Mouse (Mus musculus): ENCODE data around the gene Susd6.

Gene Susd6

DNA sequence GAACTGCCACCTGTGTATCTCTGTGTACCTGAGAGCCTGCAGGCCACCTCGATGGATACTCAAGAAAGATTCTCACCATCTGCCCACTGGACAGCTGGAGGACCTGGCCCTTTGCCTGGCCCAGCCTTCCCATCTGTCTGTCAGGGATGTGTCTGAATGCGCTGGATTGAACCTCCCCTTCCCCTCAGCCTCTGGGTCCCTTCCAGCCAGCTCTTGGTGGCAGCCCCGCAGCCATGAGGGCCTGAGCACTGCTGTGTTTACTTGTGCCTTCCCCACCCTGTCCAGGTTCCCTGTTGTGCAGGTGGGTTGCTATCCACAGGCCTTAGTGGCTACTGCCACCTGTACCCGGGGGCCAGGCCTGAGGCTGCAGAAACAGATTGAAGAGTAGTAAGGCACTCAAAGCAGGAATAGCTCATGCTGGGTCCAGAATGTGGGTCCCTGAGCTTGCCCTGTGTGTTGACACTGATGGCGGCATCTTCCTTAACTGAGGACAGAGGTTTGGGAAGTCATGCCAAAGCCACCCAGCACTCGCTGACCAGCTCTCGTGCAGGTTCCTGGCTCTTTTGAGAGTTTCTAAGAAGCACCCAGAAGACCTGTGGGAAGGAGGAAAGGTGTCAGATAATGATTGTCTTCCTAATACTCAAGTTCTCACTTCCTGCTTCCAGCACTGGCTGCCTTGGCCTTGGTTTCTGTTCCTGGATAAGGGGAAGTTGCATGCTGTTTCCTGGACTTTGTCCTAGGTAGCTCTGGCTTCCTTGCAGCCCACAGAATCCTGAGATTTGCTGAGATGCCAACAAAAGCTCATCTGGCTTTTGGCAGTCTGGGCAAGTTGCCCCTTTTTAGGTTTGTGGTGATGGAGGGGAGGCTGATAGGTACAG is 87.1 kb downstream of the Susd6 start:
- DNase-seq (ENCODE audit: low spot score in 2 of 2) = no peak

DNA sequence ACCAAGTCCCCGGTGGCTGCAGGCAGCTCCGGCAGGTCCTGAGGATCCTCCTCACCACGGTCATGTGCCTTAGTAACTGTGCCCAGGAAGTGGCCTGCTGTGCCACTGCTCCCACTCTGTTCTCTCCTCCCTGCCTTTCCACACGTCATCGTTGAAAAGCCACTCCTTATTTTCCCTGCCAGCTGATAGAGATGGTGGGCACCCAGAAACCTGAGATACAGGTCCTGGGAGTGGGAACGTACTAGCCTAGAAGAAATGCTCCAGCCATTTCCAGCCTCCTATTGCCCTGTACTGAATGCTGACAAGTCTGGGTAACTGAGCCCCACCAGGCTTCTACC is 87.8 kb downstream of the Susd6 start:
- no peak for DNase-seq (ENCODE audit: low spot score in 2 of 2)

DNA sequence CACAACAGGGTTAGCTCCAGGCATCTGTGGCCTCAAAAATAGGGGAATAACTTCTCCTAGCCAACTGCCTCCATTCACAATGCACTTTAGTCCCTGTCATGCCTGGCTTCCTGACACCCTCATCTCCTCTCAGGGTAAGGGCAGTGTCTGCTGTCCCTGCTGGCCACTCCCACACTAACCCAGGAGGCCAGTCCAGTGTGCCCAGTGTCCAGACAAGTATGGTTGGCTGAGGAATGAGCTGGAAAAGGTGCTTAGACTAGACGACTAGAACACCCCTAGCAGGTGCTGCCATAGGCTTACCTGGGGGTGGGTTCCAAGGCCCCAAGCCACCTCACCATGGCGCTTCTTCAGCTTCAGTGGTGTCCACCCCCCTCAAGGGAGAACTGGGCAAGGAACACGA is 88.3 kb downstream of the Susd6 start:
- DNase-seq (ENCODE audit: low spot score in 2 of 2) = peak in 1 of 2 experiments; percentile 34

DNA sequence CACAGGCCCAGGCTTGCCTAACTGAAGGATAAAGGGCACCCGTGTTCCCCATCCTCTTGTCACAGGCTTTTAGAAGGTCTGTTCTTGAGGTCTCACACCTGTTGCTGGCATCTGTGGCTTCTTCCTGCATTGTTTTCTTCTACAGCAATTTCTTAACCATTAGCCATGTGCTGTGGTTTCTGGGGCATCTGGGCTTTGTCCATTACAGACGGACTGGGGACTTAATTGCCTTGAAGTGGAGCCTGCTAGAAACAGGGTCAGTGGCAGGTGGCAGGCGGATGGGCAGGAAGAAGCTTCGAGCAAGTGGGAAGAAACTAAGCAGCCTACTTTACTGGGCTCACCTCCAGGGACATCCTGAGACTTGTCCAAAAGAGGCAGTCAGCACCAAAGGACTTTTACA is 89.0 kb downstream of the Susd6 start:
- DNase-seq (ENCODE audit: low spot score in 2 of 2) = no peak

DNA sequence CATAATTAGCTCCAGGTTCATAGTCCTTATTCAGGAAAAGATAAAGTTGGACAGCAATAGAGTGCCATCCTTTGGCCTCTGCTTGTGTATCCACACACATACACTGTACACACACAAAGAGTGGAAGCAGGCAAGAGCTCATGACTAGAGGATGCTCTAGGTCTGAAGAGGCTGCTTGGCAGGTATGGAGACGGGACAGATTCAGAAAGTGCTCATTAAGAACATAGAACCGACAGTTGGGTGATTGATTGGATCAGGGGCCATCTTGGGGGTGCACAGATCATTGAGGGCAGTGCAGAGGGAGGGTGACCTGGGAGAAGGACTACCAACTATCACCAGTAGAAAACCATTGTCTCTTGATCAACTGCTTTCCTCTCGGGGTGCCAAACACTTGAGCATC is 90.8 kb downstream of the Susd6 start:
- DNase-seq (ENCODE audit: low spot score in 2 of 2) = no peak

DNA sequence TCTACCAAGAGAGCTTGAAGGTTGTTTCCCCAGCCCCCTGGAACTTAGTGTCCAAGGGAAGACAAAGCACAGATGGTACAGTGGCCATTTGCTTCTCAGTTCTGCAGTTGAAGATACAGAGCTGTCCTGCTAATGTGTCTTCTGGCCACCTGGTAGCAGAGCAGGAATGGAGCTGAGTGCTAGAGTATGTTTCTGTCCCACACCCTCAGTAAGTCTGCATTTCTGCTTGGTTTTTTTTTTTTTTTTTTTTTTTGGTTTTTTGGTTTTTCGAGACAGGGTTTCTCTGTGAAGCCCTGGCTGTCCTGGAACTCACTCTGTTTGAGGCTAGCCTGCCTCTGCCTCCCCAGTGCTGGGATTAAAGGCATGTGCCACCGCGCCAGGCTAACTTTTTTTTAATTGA is 93.0 kb downstream of the Susd6 start:
- DNase-seq (ENCODE audit: low spot score in 2 of 2) = no peak

DNA sequence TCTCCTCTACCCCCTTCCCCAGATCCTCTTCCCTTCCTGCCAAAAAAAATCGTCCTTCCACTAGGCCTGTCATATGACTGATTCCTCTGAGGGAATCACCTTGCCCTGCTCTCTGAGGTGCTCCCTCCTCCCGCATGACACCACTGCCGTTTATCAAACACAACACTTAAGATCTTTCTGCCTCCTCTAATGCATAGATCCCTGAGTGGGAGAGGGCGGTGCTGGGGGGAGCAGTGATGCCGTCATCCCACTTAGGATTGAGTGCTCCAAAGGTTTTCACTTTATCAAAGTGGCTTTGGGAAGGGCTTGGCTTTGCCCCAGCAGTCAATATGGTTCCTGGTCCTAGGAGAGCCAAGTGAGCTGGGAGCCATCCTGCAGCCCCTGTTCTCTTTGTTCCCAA is 93.6 kb downstream of the Susd6 start:
- DNase-seq (ENCODE audit: low spot score in 2 of 2) = peak in 1 of 2 experiments; percentile 19

DNA sequence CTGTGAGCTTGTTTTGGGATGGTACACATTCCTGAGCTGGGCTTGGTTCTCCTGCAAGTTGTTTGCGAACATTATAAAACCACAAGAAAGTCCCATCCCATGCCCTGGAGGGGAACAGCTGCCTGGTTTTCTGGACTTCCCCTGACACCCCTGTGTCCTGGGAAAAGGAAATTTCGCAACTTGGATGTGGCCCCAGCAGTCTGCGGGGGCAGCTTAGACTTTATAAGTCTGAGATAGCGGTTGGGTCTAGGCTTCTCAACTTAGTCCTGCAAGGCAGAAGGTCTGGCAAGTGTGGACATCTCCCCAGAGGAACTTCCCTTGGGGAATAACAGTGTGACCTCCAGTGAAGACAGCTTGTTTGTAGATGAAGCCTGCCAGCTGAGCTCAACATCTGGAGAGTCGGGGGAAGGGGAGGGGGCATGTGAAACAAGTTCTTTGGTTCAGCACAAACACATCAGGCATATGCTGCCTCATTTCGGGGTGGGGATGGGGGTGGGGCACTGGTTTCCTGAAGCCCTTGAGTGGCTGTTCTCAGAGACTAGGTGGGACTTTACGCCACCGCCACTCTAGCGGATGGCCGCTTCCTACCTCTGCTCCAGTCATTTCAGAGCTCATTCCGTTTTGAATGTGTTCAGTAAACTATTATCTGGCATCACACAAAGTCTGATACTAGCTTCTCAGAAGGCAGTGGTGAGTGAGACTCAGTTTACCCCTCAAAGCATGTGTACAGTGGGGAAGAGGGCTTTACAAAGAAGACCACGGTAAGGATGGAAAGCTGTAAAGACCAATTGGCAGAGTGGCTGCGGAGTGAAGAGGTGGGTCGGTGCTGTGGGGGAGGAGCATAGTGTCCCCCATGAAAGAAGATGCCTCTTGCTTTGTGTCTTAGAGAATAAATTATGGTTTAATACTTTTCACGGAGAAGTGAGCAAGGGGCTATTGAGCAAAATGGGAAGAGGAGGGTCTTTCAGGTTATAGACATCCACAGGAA is 95.3 kb downstream of the Susd6 start:
- DNase-seq (ENCODE audit: low spot score in 2 of 2) = peak; percentile 93 to 94

DNA sequence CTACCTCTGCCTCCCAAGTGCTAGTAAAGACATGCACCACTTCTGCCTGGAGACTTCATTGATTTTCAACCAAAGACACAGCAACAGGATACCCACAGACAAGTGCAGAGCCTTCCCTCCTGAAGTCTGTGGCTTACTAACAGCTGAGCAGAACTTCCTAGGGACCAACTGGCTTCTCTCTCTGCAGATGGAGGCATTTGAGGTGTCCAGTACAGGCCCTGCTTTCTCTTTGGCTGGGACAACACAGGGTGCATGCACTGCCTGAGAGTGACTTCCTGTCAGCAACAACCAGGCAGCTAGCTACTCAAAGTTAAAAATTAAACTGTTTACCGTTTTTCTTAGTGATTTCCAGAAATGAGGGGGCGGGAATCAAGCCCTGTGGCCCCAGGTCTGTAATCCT is 96.7 kb downstream of the Susd6 start:
- no peak for DNase-seq (ENCODE audit: low spot score in 2 of 2)

DNA sequence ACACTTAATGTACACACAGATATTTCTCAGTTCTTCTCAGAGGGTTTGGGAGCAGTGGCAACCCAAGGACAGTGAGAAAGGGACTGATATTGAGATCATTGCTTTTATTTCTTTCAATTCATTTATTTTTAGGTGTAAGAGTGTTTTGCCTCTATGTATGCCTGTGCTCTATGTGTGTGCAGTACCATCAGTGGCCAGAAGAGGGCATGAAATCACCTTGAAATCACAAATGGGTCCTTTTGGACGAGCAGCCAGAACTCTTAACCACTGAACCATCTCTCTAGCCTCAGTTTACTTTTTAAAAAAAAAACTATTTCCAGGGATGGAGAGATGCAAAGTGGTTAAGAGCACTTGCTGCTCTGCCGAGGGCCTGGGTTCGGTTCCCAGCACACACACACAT is 99.0 kb downstream of the Susd6 start:
- DNase-seq (ENCODE audit: low spot score in 2 of 2) = no peak

DNA sequence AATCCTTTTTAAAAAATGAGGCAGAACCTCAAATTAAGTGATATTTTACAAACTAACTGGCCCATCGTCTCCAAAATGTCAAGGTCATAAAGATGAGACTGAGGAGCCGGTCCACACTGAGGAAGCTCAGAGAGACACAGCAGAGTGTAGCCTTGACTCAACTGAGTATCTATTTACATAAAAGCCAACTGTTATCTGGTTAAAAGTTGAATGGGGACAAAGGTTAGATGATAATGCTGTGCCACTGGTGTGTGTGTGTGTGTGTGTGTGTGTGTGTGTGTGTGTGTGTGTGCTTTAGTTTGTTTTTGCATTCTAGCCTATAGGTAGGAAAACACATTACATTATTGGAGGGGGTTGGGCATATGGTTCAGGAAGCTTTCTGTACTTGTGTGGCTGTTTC is 100.8 kb downstream of the Susd6 start:
- DNase-seq (ENCODE audit: low spot score in 2 of 2) = no peak

DNA sequence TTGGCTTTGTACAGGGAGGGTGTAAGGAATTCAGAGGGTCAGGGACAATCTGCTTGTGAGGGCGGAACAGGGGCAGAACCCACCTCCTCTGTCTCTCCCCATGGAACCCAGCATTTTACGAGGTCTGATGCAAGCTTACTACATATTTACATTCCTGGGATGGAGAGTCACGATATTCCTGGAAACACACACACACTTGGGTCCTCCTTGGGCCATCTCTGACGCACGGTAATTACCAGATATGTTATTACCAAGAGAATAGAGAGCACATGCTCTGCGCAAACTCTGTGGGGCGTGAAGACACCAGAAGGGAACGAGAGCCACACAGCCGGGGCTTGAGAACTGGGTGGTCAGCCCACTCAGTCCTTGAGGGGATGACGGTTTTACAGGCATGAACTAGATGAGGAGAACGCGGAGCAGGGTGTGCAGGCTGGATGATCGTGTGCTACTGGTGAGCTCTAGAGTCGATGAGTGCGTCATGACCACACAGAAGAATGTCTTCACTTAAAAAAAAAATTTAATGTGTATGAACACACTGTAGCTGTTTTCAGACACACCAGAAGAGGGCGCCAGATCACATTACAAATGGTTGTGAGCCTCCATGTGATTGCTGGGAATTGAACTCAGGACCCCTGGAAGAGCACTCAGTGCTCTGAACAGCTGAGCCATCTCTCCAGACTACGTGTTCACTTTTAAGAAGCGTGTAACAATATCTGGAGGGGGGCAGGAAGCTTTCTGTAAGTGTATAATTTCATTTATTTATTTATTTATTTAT is 103.6 kb downstream of the Susd6 start:
- no peak for DNase-seq (ENCODE audit: low spot score in 2 of 2)

DNA sequence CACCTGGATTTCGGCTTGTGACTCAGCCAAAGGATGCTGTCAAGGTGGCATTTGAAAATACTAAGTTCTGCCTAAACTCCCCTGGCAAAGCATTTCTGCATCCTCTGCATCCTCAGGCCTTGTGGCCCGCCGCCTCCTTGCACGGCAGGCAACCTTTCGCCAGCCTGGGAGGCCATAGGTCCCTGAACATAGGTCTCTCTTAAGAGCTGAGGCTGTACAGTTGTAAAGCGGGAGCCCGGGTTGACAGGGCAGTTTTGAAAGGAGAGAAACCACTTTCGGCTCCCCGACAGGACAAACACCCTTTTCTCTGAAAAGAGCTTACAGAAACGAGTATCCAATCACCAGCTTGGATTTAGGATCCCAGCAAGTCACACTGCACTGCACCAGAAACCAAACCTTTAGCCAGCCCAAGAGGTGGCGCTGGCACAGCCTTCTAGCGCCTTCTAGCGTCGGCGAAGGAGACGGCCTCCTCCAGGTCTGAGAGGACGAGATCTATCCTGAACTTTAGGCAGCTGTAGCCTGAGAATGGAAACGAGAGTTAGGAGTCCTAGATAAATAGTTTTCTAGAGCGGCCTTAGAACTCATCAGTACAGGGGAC is 104.8 kb downstream of the Susd6 start:
- peak; percentile 52 to 62 for DNase-seq (ENCODE audit: low spot score in 2 of 2)

DNA sequence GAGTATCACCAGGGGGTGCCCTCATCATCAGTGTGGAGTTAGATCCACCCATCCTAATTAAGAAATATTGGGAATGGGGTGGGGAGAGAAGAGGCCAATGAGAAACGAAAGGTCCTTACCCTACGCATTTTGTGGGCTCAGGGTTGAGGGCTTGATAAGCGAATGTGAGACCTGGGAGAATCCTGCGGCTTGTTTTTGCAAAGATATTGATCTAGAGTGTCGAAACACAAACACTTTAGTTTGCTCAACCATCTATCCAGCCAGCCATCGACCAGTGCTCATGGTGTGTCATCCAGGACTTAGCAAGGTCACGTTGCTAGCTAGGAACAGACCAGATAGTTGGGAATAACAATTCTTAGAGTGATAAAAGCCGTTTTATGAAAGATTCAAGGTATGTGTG is 119.3 kb downstream of the Susd6 start:
- DNase-seq (ENCODE audit: low spot score in 2 of 2) = no peak

DNA sequence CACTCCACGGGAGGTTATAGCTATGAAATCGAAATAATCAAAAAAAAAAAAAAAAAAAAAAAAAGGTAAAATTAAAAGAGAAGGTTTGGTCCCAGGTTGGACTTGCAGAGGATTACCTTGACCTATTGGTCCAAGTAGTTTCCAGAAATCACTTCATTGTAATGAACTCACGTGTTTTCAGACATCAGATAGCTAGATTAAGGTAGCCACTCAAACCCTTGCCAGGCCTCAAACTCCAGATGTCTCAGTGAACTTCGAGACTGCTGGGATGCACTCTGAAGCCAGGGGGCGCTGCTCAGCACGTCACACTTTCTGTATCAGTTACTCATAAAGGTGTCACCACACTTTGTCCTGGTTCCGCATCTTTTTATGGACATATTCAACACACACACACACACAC is 127.5 kb downstream of the Susd6 start:
- DNase-seq (ENCODE audit: low spot score in 2 of 2) = no peak

DNA sequence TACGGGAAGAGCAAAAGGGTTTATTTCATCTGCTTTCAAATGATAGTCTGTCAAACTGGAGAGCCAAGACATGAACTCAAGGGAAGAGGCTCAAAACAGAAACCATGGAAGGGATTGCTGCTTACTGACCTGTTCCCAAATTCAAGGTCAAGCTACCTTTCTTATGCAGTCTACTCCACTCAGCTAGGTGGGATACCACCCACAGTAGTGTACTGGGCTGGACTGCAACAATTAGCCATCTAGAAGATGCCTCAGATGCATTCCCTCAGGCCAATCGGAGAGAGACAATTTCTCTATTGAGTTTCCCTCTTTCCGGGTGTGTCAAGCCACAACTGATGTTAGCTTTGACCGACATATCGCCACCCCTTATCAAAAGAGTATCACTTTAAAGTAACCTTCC is 131.0 kb downstream of the Susd6 start:
- no peak for DNase-seq (ENCODE audit: low spot score in 2 of 2)

DNA sequence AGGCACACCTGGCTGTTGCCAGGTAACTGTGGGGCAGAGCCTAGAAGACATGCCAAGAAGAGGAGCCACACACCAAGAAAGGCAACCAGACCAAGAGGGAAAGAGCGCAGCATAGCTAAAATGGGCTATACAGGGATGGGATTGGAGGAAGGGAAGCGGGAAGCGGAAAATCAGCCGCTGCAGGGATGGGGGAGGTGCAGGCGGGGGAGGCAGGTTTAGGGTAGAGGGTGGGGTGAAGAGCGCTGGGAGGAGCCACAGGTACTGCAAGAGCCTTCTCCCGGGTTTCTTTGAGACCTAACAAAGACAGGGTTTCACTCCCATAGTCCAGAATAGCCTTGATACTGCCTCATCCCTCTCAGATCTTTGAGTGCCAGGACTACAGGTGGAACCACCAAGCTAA is 132.6 kb downstream of the Susd6 start:
- no peak for DNase-seq (ENCODE audit: low spot score in 2 of 2)

DNA sequence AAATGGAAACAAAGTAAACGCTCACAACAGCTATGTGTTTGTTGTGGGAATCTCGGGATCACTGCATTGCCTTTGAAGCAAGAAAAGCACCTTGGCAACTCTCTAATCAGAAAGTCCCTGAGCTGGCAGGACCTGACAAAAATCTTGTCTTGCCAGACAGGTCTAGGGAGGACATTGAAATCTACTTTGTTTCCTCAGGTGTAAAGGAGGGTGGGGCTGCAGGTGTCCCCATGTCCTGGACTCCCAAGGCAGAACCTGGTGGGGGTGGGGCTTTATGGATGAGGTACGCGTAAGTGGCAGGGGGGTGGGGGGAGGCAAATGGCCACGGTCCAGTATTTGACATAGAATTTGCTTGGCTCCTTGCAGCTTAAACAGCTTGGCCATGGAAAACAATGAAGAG is 133.3 kb downstream of the Susd6 start:
- DNase-seq (ENCODE audit: low spot score in 2 of 2) = no peak

DNA sequence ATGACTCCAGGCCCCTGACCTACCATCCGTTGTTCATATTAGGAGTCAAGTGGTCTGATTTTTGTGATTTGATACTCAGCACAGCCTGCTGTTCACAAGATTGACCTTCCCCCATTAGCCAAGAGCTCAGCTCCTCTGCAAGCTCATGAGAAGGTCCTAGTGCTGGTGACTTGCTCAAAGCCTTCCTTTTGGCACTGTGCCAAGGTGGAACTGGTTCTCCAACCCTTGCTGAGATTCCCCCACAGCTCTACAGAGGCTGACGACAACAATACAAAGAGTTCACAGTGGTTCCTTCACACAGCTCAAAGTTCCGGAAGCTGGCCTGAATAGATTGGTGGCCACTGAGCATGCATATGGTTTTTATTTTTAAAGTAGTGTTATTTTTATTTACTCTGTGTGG is 133.9 kb downstream of the Susd6 start:
- no peak for DNase-seq (ENCODE audit: low spot score in 2 of 2)

DNA sequence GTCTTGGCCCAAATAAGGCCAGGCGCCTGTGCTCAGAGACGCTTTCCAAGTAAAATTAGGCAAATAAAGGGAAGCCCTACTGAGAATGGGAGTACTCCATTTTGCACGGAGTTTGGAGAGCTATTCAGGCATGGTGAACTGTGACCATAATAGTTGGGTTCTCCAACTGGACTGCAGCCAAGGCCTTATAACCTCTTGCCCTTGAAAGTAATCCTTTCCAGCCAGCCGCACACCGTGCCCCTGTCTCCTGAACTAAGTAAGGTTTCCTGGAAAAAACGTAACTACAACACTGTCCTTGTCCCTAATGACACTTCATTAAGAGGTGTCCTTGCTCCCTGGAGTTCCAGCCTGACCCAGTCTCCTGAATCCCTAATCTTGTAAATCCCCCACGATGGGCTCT is 135.6 kb downstream of the Susd6 start:
- DNase-seq (ENCODE audit: low spot score in 2 of 2) = no peak

DNA sequence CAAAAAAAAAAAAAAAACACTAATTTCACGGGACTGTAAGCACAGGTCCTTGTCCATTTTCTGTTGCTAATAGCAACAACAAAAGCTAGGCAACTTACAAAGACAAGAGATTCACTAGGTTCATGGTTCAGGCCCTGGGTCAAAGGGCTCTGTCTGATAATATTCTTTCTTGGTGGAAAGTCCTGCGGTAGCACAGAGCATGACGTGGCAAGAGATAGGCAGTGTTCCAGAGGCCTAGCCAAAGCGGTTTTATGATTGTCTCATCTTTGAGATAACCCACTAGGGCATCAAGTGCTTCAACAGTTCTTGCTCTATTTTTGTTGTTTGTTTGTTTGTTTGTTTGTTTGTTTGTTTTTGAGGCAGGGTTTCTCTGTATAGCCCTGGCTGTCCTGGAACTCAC is 136.2 kb downstream of the Susd6 start:
- DNase-seq (ENCODE audit: low spot score in 2 of 2) = no peak

DNA sequence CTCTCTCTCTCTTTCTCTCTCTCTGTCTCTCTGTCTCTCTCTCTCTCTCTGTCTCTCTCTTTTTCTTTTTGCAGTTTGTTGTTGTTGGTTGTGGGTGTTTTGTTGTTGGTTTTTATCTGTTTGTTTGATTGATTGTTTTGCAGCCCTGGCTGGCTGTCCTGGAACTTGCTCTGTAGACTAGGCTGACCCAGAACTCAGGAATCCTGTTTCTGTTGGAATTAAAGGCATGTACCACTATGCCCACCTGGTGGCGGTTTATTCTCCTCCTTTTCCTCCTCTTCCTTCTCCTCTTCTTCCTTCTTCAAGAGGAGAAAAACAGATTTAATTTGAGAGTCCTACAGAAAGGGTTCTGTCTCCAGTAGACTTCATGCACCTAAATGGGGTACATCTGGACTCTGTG is 137.2 kb downstream of the Susd6 start:
- no peak for DNase-seq (ENCODE audit: low spot score in 2 of 2)
